Mouse (Mus musculus) hindbrain, embryonic 10.5 days (tissue): ENCODE measurements around the gene Hps4. TPM values are rescaled to one million over a fixed set of nuclear protein-coding genes. Genes with fewer than 3 reads are reported as not detected.
"Not testable (repeated sequence)": the region's sequence is repeated elsewhere in the genome, so short reads cannot be mapped to it uniquely, and the experiment has no call there.

Source experiments
- DNase-seq: peaks from one replicate; pipeline ENCODE4 v3.0.0-alpha.2; 2017; ENCODE audit warnings: low spot score
- H3K27ac ChIP-seq: fragments of 300-500 bp; sonication (generic); 2 replicates; pipeline ENCODE4 v1.5.1; 2016; ENCODE audit warnings: mild to moderate bottlenecking, moderate library complexity
- H3K27me3 ChIP-seq: fragments of 300-500 bp; sonication (generic); 2 replicates; pipeline ENCODE4 v1.6.1; 2016; ENCODE audit warnings: mild to moderate bottlenecking; ENCODE audit not compliant: poor library complexity, insufficient read depth, severe bottlenecking
- H3K36me3 ChIP-seq: fragments of 300-500 bp; sonication (generic); 2 replicates; pipeline ENCODE4 v1.6.1; 2016; ENCODE audit warnings: mild to moderate bottlenecking, moderate library complexity
- H3K4me1 ChIP-seq: fragments of 300-500 bp; sonication (generic); replicated peaks from 2 replicates; pipeline ENCODE4 v1.6.1; 2016; ENCODE audit warnings: mild to moderate bottlenecking
- H3K4me3 ChIP-seq: fragments of 300-500 bp; sonication (generic); 2 replicates; pipeline ENCODE4 v1.5.1; 2016; ENCODE audit warnings: mild to moderate bottlenecking, moderate library complexity
- H3K9me3 ChIP-seq: fragments of 300-500 bp; sonication (generic); 2 replicates; pipeline ENCODE4 v1.6.1; 2016; ENCODE audit warnings: mild to moderate bottlenecking, moderate library complexity
- WGBS: fragments of 180-500 bp; shearing (Covaris S2); methylation state at CpG from one replicate; pipeline ENCODE4 v1.1.7; 2016; 5-methylcytosine and 5-hydroxymethylcytosine counted together
- polyA plus RNA-seq: library from polyadenylated mRNA; unstranded; fragments of >200 nt; fragmentation: Nextera tagmentation; extraction: Ambion mirVana; gene quantifications from 2 replicates; pipeline ENCODE4 v1.2.1, GENCODE M21; 2016

Gene Hps4
- polyA plus RNA-seq, 1 experiment from 2014 or later: 36.7 TPM

DNA sequence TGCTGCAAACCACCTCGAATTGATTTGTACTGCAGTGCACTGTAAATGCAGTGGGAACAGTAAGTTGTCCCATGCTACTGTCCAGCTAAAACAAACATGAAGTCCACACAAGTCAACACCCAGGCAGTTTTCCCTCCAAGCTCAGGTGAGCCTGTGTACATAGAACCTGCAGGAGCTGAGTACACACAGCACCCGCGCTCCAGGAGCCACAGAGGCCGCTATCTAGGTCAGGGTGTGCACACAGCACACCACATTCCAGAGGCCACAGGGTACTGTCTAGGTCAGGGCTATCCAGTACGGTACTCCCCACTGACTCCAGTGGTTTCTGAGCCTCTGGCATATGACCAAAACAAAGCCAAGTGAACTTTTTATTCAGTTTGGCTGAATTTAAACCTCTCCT, 40.6 kb upstream of the Hps4 start:
- H3K27me3 ChIP-seq: no peaks in the 10 kb centered on the region
- 92% methylated on average over 5 of the region's 5 CpGs for WGBS

DNA sequence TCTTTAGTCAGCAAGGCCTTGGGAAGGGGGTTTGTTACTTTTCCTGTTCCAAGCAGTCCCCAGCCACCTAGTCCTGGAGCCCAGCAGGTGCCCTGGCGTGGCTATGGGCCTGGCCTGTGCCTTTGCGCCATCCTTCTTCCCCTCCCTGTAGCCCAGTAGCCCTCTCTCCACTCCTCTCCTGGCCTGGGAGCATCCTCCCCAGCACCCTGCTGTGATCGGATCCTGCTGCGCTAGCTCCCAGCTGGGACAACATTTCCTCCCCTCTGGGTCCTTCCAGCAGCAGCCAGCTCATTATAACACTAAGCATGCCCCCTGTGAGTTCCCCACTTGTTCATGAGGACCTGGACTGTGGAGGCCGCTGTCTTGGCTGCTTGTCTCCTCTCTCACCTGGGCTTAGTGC, 37.0 kb upstream of the Hps4 start:
- H3K4me1 ChIP-seq: peaks cover 3% of the 10 kb centered on the region; the same call in 1 of the 2 replicates
- no peak for DNase-seq
- H3K27ac ChIP-seq: no peak overlapping the region
- no peak overlapping the region for H3K4me3 ChIP-seq
- H3K9me3 ChIP-seq: no peaks in the 10 kb centered on the region
- H3K36me3 ChIP-seq: peaks cover 50% of the 10 kb centered on the region
- WGBS: 68% methylated on average over 5 of the region's 5 CpGs
- no peaks in the 10 kb centered on the region for H3K27me3 ChIP-seq

More for the DNA sequence above, 40.6 kb upstream of the Hps4 start:
- H3K27ac ChIP-seq: no peak overlapping the region
- H3K4me3 ChIP-seq: no peak overlapping the region
- peaks cover 15% of the 10 kb centered on the region for H3K36me3 ChIP-seq
- H3K9me3 ChIP-seq: no peaks in the 10 kb centered on the region
- peaks cover 19% of the 10 kb centered on the region; the same call in 1 of the 2 replicates for H3K4me1 ChIP-seq
- DNase-seq: no peak

DNA sequence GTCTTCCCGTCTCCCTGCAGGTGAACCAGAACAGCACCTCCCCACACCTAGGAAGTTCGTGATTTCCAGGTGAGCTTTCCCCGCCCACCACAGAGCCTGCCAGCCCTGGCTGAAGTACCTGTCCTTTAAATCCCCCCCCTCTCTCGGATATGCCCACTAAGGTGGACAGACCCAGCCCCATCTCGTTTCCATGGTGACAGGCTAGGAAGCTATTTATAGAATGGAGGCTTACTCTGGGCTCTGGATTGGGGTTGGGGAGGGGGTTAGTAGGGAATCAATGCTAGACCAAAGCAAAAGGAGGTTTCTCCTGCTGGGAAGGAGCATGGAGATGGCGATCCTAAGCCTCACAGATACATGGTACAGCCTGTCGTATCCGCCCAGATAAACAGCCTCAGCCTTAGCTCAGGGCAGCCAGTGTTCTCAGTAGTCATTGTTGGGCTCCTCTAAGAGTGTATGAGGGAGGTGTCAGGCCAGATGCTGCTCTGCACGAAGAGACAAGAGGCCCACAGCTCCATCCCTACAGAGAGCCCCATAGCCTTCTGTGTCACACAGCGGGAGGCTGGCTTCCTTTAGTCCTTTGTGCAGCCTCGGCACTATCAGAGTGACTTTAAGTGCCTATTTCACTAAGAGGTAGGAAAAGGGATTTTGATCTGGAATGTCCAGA, 29.5 kb upstream of the Hps4 start:
- H3K4me3 ChIP-seq: no peak overlapping the region
- peaks cover 76% of the 10 kb centered on the region for H3K36me3 ChIP-seq
- H3K27me3 ChIP-seq: no peaks in the 10 kb centered on the region
- 66% methylated on average over 11 of the region's 11 CpGs for WGBS
- no peak overlapping the region for H3K27ac ChIP-seq
- H3K9me3 ChIP-seq: no peaks in the 10 kb centered on the region
- no peak for DNase-seq
- peaks cover 17% of the 10 kb centered on the region for H3K4me1 ChIP-seq

DNA sequence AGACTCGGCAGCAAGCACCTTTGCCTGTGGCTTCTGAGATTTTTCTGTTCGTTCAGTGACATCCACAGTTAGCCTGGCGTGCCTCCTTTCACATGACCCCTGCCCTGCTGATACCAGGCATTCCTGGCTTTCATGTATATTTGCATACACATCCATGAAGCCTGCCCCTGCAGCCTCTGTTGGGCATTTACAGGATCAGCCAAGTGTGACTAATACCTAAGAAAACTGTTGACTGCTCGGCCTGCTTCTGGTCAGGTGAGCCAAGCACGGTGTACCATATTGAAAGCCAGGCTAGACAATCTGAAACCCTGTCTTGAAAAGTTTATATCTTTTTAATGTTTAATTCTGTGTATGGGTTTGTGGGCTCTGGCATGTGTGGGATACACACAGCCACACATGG, 26.4 kb upstream of the Hps4 start:
- Histone ChIP-seq H3K9me3 (no peaks in the 10 kb centered on the region), H3K4me1 (peaks cover 17% of the 10 kb centered on the region), H3K36me3 (peaks cover 45% of the 10 kb centered on the region), H3K4me3 (no peak overlapping the region), H3K27ac (no peak overlapping the region), H3K27me3 (no peaks in the 10 kb centered on the region)
- WGBS: 81% methylated on average over 5 of the region's 5 CpGs
- no peak for DNase-seq

DNA sequence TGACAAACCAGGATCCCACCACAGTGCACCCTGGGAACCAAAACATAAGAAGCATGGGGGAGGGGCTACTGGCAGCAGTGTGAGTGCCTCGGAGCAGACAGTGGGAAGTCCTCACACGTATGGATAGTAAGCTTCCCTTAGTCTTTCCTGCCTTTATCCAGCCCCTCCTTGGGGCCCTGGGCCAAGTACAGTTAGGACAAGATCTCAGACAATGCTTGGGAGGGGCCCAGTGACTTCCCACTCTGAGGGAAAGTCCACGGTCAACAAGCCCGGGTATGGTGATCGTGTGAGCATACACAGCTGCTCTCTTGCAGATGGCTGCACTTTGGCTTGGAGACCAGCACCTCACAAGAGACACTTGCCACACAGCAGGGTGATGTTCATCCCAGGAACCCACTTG, 25.6 kb upstream of the Hps4 start:
- DNase-seq: no peak
- Histone ChIP-seq H3K4me1 (peaks cover 17% of the 10 kb centered on the region), H3K27me3 (no peaks in the 10 kb centered on the region), H3K36me3 (peaks cover 37% of the 10 kb centered on the region), H3K4me3 (no peak overlapping the region), H3K27ac (no peak overlapping the region), H3K9me3 (no peaks in the 10 kb centered on the region)
- 63% methylated on average over 5 of the region's 5 CpGs for WGBS

DNA sequence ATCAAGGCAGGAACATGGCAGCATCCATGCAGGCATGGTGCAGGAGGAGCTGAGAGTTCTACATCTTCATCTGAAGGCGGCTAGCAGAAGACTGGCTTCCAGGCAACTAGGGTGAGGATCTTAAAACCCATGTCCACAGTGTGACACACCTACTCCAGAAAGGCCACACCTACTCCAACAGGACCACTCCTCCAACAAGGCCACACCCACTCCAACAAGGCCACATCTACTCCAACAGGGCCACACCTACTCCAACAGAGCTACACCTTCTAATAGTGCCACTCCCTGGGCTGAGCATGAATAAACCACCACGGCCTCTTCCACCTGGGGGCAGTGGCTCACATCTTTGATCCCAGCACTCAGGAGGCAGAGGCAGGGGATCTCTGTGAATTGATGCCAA, 23.5 kb upstream of the Hps4 start:
- 70% methylated on average over 2 of the region's 2 CpGs for WGBS

DNA sequence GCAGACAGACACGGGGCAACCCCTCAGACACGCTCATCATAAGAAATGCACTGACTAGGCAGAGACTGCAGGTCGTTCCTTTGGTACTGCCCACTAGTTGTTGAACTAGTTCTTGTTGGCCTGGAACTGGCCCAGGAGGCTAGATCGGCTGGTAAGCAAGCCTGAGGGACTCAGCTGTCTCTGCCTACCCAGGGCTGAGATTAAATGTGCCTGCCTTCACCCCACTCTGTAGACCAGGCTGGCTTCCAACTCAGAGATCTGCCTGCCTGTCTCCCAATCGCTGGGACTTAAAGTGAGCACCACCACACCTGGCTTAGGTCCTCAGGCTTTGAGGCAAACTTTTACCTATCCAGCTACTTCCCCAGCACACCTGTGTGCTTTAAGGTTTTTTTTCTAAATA, 22.5 kb upstream of the Hps4 start:
- Histone ChIP-seq H3K9me3 (no peaks in the 10 kb centered on the region), H3K4me3 (no peak overlapping the region), H3K36me3 (peaks cover 8% of the 10 kb centered on the region; the same call in 1 of the 2 replicates), H3K27me3 (no peaks in the 10 kb centered on the region), H3K27ac (no peak overlapping the region), H3K4me1 (peaks cover 18% of the 10 kb centered on the region)
- 83% methylated on average over 5 of the region's 5 CpGs for WGBS
- DNase-seq: no peak

More for the DNA sequence above, 23.5 kb upstream of the Hps4 start:
- H3K27me3 ChIP-seq, H3K4me3 ChIP-seq, H3K27ac ChIP-seq, H3K9me3 ChIP-seq, DNase-seq, H3K4me1 ChIP-seq: not testable (repeated sequence)
- peaks cover 16% of the 10 kb centered on the region for H3K36me3 ChIP-seq

DNA sequence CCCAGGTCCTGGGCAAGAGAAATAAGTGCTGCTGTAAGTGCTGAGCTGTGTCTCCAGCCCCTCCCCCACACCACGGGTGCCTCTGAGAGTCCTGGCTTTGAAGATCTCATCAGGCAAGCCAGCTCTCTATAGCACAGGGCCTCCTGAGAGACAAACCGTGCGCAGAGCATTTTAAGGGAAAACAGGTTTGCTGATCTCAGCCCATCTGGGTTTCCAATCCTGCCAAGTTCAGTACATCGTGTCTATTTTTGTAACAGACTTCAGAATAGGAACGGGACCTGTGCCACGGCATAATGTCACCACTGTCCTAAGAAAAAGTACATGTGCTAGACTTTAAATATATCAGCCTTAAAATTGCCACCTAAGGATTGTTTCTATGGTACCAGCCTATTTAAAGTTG, 21.9 kb upstream of the Hps4 start:
- DNase-seq: no peak
- WGBS: 80% methylated on average over 6 of the region's 6 CpGs
- Histone ChIP-seq H3K36me3 (peaks cover 3% of the 10 kb centered on the region; the same call in 1 of the 2 replicates), H3K4me1 (peaks cover 22% of the 10 kb centered on the region), H3K9me3 (no peaks in the 10 kb centered on the region), H3K27me3 (no peaks in the 10 kb centered on the region), H3K4me3 (no peak overlapping the region), H3K27ac (no peak overlapping the region)

DNA sequence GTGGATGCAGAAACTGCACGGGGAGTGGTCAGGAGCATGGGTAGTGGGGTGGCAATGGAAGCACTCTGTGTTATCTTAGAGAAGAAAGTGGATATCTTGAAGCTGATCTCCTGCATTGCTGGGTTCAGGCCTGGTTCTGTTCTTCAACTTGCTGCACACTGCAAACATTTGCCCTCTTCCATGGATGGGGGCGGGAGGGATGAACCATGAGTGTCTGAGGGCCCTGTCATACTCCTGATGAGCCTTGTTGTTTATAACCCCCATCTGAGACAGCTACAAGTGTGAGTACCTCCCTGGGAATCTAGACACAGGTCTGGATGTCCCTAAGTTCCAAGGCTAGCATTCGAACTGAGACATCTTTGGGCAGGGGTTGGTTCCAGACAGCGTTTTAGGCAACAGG, 21.5 kb upstream of the Hps4 start:
- Histone ChIP-seq H3K4me3 (no peak overlapping the region), H3K27me3 (no peaks in the 10 kb centered on the region), H3K27ac (no peak overlapping the region), H3K36me3 (no peaks in the 10 kb centered on the region), H3K4me1 (peaks cover 22% of the 10 kb centered on the region), H3K9me3 (no peaks in the 10 kb centered on the region)
- DNase-seq: no peak
- WGBS: 81% methylated on average over 4 of the region's 4 CpGs

DNA sequence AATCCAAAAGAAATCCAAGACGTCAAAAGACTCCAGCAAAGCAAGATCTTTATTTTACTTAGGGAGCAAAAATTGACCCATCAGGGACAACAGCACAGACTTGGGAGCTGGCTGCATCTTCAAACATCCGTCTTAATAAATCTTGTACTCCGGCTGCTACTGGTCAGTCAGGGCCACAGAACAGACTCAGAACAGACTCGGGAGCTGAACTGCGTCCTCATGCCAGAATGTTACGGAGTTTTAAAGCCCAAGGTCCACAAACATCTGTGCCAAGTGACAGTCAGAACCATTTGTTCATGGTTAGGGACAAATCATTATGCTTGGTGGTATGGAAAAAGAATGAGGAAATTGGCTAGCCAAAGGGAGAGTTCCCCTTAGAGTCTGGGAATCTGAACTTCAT, 19.6 kb upstream of the Hps4 start:
- no peaks in the 10 kb centered on the region for H3K9me3 ChIP-seq
- H3K36me3 ChIP-seq: peaks cover 10% of the 10 kb centered on the region
- no peak for DNase-seq
- no peaks in the 10 kb centered on the region for H3K27me3 ChIP-seq
- WGBS: 90% methylated on average over 6 of the region's 6 CpGs
- no peak overlapping the region for H3K27ac ChIP-seq
- peaks cover 32% of the 10 kb centered on the region for H3K4me1 ChIP-seq
- H3K4me3 ChIP-seq: no peak overlapping the region

DNA sequence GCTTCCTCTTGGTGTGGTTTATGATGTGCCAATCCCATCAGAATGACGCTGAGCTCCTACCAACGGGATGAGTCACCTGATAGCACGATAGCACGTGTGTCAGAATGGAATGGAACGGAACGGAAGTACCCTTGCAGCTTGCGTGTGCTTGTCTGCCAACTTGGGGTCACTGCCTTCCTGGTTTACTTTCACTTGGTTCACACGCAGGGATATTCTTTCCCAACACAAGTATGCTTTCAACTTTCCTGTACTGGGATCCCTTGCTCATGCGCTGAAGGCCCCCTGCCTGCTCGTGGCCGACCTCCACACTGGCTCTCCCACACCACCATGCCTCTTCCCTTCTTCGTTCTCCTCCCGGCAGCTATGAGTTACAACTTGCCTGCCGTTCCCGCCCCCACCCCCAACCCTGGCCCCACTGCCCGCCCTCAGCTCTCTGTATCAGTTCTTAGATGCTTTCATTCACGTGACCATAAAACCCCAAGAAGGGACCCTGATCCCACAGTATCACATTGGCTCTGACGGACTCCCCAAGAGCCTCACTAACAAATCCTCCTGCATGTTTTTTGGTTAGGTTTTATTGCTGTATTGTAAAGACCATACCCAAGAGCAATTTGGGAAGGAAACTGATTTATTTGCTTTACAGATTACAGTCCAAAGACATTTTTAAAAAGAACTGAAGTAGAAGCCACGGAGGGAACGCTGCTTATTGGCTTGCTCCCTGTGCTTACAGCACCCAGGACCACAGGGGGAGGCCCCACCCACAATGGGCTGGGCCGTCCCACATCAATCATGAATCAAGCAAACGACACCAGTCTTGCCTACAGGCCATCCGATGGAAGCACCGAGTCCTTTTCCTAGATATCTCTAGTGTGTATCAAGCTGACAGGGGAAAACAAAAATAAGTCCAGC, 18.0 kb upstream of the Hps4 start:
- 35% methylated on average over 24 of the region's 24 CpGs for WGBS
- Histone ChIP-seq H3K27me3 (no peaks in the 10 kb centered on the region), H3K36me3 (peaks cover 27% of the 10 kb centered on the region), H3K4me1 (peaks cover 32% of the 10 kb centered on the region), H3K9me3 (no peaks in the 10 kb centered on the region), H3K4me3 (peak overlapping the region; percentile 90), H3K27ac (peak overlapping the region; percentile 31; the same call in 1 of the 2 replicates)
- DNase-seq: peak; percentile 33

DNA sequence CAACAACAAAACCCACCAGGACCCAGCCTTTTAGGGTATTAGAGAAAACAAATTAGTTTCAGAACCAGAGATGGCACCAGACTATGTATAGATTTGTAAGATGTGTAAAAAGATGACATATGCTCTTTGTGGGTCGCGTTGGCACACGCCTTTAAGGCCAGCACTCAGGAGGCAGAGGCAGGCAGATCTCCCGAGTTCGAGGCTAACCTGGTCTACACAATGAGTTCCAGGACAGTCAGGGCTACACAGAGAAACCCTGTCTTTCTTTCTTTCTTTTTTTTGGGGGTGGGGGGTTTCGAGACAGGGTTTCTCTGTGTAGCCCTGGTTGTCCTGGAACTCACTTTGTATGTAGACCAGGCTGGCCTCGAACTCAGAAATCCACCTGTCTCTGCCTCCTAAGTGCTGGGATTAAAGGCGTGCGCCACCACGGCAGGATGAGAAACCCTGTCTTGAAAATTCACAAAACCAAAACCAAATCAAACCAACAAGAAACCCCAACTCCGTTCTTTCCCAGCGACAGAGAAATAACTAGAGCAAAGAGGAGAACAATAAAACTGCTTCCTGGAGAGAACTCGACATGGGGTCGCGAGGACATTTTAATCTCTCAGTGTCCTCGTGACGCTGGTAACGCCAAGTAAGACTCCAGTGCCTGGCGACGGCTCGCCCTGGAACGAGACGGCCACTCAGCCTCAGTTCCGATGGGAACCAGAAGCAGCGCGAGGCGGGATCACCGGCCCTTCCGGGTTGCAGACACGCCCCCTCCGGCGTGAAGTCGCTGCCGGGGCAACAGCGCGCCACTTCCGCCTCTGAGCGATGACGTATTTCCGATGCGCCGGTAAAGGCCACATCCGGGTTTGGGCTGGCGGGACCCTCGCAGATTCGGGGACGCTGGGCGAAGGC, 17.1 kb upstream of the Hps4 start, which contains the start of gene Tfip11:
Gene Tfip11, plus strand, starts transcription at position 813 of the 900 bp plus-strand sequence.
- Histone ChIP-seq H3K9me3 (no peaks in the 10 kb centered on the region), H3K27ac (peak within 1 kb of the TSS; percentile 83), H3K4me1 (peaks cover 32% of the 10 kb centered on the region), H3K27me3 (no peaks in the 10 kb centered on the region), H3K4me3 (peak within 1 kb of the TSS; percentile 90), H3K36me3 (peaks cover 36% of the 10 kb centered on the region)
- 10% methylated on average over 48 of the region's 48 CpGs for WGBS
- DNase-seq: peak; percentile 95
